Mouse (Mus musculus): Measurements from ENCODE around the gene Gm11937. TPM values are rescaled to one million over a fixed set of nuclear protein-coding genes. Genes with fewer than 3 reads are reported as not detected.
A peak's percentile ranks its signal among the peaks of the same experiment; 100 is the strongest.
"Not testable (repeated sequence)": the region's sequence is repeated elsewhere in the genome, so short reads cannot be mapped to it uniquely, and the experiment has no call there.

Gene Gm11937
- polyA plus RNA-seq, 1 experiment from 2014 or later, result not detected

- Histone ChIP-seq H3K4me1 (replicated peaks) (no peaks in the 10 kb centered on the region), H3K36me3 (no peaks in the 10 kb centered on the region), H3K27ac (no peak within 1 kb of the TSS), H3K9me3 (no peaks in the 10 kb centered on the region), H3K4me3 (no peak within 1 kb of the TSS), H3K27me3 (ENCODE audit: insufficient read depth, poor library complexity, severe bottlenecking) (no peaks in the 10 kb centered on the region)
- WGBS, result 78% methylated on average over 4 of the region's 4 CpGs
- no peak for DNase-seq (ENCODE audit: low spot score)
Observed at GRCm38 (mm10) chr11:99628138-99628537, 18.1 kb upstream of the Gm11937 start, which contains the start of gene Krtap4-1. TSS of gene Krtap4-1 (minus strand) at chr11:99628238.

GRCm38 (mm10) chr11:99620335-99620734, 10.3 kb upstream of the Gm11937 start, which contains the start of gene Gm11562:
TSS of gene Gm11562 (minus strand) at chr11:99620435.
- Histone ChIP-seq H3K4me3 (no peak within 1 kb of the TSS), H3K27me3 (ENCODE audit: insufficient read depth, poor library complexity, severe bottlenecking) (no peaks in the 10 kb centered on the region), H3K36me3 (no peaks in the 10 kb centered on the region), H3K4me1 (replicated peaks) (no peaks in the 10 kb centered on the region), H3K27ac (no peak within 1 kb of the TSS), H3K9me3 (no peaks in the 10 kb centered on the region)
- WGBS, result 87% methylated on average over 2 of the region's 2 CpGs
- no peak for DNase-seq (ENCODE audit: low spot score)

GRCm38 (mm10) chr11:99614796-99615363, 4.9 kb upstream of the Gm11937 start, which contains the start of gene Krtap2-4:
TSS of gene Krtap2-4 (minus strand) at chr11:99614846.
- H3K4me1 ChIP-seq (replicated peaks), result no peaks in the 10 kb centered on the region
- no peaks in the 10 kb centered on the region for H3K36me3 ChIP-seq
- H3K9me3 ChIP-seq, result no peaks in the 10 kb centered on the region
- WGBS, result 82% methylated on average over 3 of the region's 3 CpGs
- H3K4me3 ChIP-seq, result no peak within 1 kb of the TSS
- no peak within 1 kb of the TSS for H3K27ac ChIP-seq
- H3K27me3 ChIP-seq (ENCODE audit: insufficient read depth, poor library complexity, severe bottlenecking), result no peaks in the 10 kb centered on the region
- DNase-seq (ENCODE audit: low spot score), result no peak

- Histone ChIP-seq H3K27ac (no peak overlapping the region), H3K36me3 (no peaks in the 10 kb centered on the region), H3K4me1 (replicated peaks) (no peaks in the 10 kb centered on the region), H3K9me3 (no peaks in the 10 kb centered on the region), H3K4me3 (no peak overlapping the region), H3K27me3 (ENCODE audit: insufficient read depth, poor library complexity, severe bottlenecking) (no peaks in the 10 kb centered on the region)
- WGBS, result 82% methylated on average over 1 of the region's 1 CpGs
- no peak for DNase-seq (ENCODE audit: low spot score)
Observed at GRCm38 (mm10) chr11:99609126-99609525, 863 bp downstream of the Gm11937 start.

GRCm38 (mm10) chr11:99603208-99603607, 6.8 kb downstream of the Gm11937 start, which contains the start of gene Gm11938:
TSS of gene Gm11938 (minus strand) at chr11:99603308.
- H3K36me3 ChIP-seq; DNase-seq (ENCODE audit: low spot score); H3K27ac ChIP-seq; H3K9me3 ChIP-seq; H3K27me3 ChIP-seq (ENCODE audit: insufficient read depth, poor library complexity, severe bottlenecking); H3K4me3 ChIP-seq; H3K4me1 ChIP-seq (replicated peaks): not testable (repeated sequence)
- 78% methylated on average over 1 of the region's 1 CpGs for WGBS

GRCm38 (mm10) chr11:99597742-99598141, 12.2 kb downstream of the Gm11937 start, which contains the start of gene Krtap9-3:
TSS of gene Krtap9-3 (minus strand) at chr11:99598105.
- H3K4me3 ChIP-seq; H3K27me3 ChIP-seq (ENCODE audit: insufficient read depth, poor library complexity, severe bottlenecking); H3K27ac ChIP-seq; H3K36me3 ChIP-seq; H3K9me3 ChIP-seq; DNase-seq (ENCODE audit: low spot score); H3K4me1 ChIP-seq (replicated peaks): not testable (repeated sequence)
- WGBS, result 81% methylated on average over 6 of the region's 6 CpGs

- Histone ChIP-seq H3K9me3 (no peaks in the 10 kb centered on the region), H3K27ac (no peak within 1 kb of the TSS), H3K4me3 (no peak within 1 kb of the TSS), H3K36me3 (no peaks in the 10 kb centered on the region), H3K27me3 (ENCODE audit: insufficient read depth, poor library complexity, severe bottlenecking) (no peaks in the 10 kb centered on the region), H3K4me1 (replicated peaks) (no peaks in the 10 kb centered on the region)
- 86% methylated on average over 6 of the region's 6 CpGs for WGBS
- DNase-seq (ENCODE audit: low spot score), result no peak
Observed at GRCm38 (mm10) chr11:99590981-99591380, 19.0 kb downstream of the Gm11937 start, which contains the start of gene Krtap1-3. TSS of gene Krtap1-3 (minus strand) at chr11:99591339.

GRCm38 (mm10) chr11:99585096-99585495, 24.9 kb downstream of the Gm11937 start:
- 93% methylated on average over 7 of the region's 7 CpGs for WGBS
- Histone ChIP-seq H3K4me3 (no peak overlapping the region), H3K36me3 (no peaks in the 10 kb centered on the region), H3K27ac (no peak overlapping the region), H3K4me1 (replicated peaks) (no peaks in the 10 kb centered on the region), H3K9me3 (no peaks in the 10 kb centered on the region), H3K27me3 (ENCODE audit: insufficient read depth, poor library complexity, severe bottlenecking) (no peaks in the 10 kb centered on the region)
- DNase-seq (ENCODE audit: low spot score), result no peak

- H3K27ac ChIP-seq, result no peak within 1 kb of the TSS
- H3K4me1 ChIP-seq (replicated peaks), result no peaks in the 10 kb centered on the region
- 74% methylated on average over 5 of the region's 5 CpGs for WGBS
- no peaks in the 10 kb centered on the region for H3K27me3 ChIP-seq (ENCODE audit: insufficient read depth, poor library complexity, severe bottlenecking)
- no peak for DNase-seq (ENCODE audit: low spot score)
- H3K9me3 ChIP-seq, result no peaks in the 10 kb centered on the region
- H3K36me3 ChIP-seq, result no peaks in the 10 kb centered on the region
- no peak within 1 kb of the TSS for H3K4me3 ChIP-seq
Observed at GRCm38 (mm10) chr11:99583245-99583704, 26.7 kb downstream of the Gm11937 start, which contains the start of gene Krtap1-4. TSS of gene Krtap1-4 (minus strand) at chr11:99583654.

- Histone ChIP-seq H3K4me1 (replicated peaks) (no peaks in the 10 kb centered on the region), H3K27me3 (ENCODE audit: insufficient read depth, poor library complexity, severe bottlenecking) (no peaks in the 10 kb centered on the region), H3K27ac (no peak overlapping the region), H3K4me3 (no peak overlapping the region), H3K9me3 (no peaks in the 10 kb centered on the region), H3K36me3 (no peaks in the 10 kb centered on the region)
- 90% methylated on average over 6 of the region's 6 CpGs for WGBS
- no peak for DNase-seq (ENCODE audit: low spot score)
Observed at GRCm38 (mm10) chr11:99581564-99581963, 28.4 kb downstream of the Gm11937 start.

GRCm38 (mm10) chr11:99581051-99581450, 28.9 kb downstream of the Gm11937 start:
- no peak overlapping the region for H3K4me3 ChIP-seq
- H3K27me3 ChIP-seq (ENCODE audit: insufficient read depth, poor library complexity, severe bottlenecking), result no peaks in the 10 kb centered on the region
- WGBS, result 92% methylated on average over 5 of the region's 5 CpGs
- no peak overlapping the region for H3K27ac ChIP-seq
- H3K36me3 ChIP-seq, result no peaks in the 10 kb centered on the region
- no peaks in the 10 kb centered on the region for H3K9me3 ChIP-seq
- DNase-seq (ENCODE audit: low spot score), result no peak
- H3K4me1 ChIP-seq (replicated peaks), result no peaks in the 10 kb centered on the region

GRCm38 (mm10) chr11:99580636-99581035, 29.4 kb downstream of the Gm11937 start, which contains the start of gene Krtap1-5:
TSS of gene Krtap1-5 (minus strand) at chr11:99581016.
- 86% methylated on average over 6 of the region's 6 CpGs for WGBS
- Histone ChIP-seq H3K27ac (no peak within 1 kb of the TSS), H3K27me3 (ENCODE audit: insufficient read depth, poor library complexity, severe bottlenecking) (no peaks in the 10 kb centered on the region), H3K4me1 (replicated peaks) (no peaks in the 10 kb centered on the region), H3K4me3 (no peak within 1 kb of the TSS), H3K36me3 (no peaks in the 10 kb centered on the region), H3K9me3 (no peaks in the 10 kb centered on the region)
- DNase-seq (ENCODE audit: low spot score), result no peak

GRCm38 (mm10) chr11:99574106-99574505, 35.9 kb downstream of the Gm11937 start:
- Histone ChIP-seq H3K9me3 (no peaks in the 10 kb centered on the region), H3K27me3 (ENCODE audit: insufficient read depth, poor library complexity, severe bottlenecking) (no peaks in the 10 kb centered on the region), H3K36me3 (no peaks in the 10 kb centered on the region), H3K27ac (peak overlapping the region; percentile 73; the same call in 1 of the 2 replicates), H3K4me1 (replicated peaks) (peaks cover 4% of the 10 kb centered on the region; the same call in 1 of the 2 replicates), H3K4me3 (peak overlapping the region; percentile 26; the same call in 1 of the 2 replicates)
- 6% methylated on average over 7 of the region's 7 CpGs for WGBS
- peak; percentile 83 for DNase-seq (ENCODE audit: low spot score)

Data from hindbrain, embryonic 10.5 days (tissue).